Mouse (Mus musculus) thymus, adult 18-20 months (tissue): ENCODE results near the gene Marc1.
A peak's percentile ranks its signal among the peaks of the same experiment; 100 is the strongest.

Experiments used
- DNase-seq, 2 experiments: peaks; one replicate each; pipeline ENCODE4 v3.0.0; 2022; ENCODE audit warnings: mixed read lengths in 2 of 2

The Marc1 gene

DNA sequence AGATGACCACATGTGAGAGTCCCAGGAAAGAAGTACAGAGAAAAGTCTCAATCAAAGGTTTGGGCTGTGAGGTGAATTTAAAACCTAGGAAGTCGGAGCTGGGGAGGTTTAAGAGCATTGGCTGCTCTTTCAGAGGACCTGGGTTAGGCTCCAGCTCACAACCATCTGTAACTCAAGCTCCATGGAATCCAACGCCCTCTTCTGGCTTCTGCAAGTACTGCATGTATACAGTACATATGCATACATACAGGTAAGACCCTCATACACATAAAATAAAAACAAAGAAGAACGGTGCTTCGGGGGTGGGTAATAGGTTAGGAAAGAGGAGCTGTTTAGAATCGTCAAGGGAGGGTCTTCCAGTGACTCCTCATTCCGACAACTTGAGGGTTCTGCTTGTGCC is 6.7 kb upstream of the Marc1 start:
- DNase-seq = no peak

DNA sequence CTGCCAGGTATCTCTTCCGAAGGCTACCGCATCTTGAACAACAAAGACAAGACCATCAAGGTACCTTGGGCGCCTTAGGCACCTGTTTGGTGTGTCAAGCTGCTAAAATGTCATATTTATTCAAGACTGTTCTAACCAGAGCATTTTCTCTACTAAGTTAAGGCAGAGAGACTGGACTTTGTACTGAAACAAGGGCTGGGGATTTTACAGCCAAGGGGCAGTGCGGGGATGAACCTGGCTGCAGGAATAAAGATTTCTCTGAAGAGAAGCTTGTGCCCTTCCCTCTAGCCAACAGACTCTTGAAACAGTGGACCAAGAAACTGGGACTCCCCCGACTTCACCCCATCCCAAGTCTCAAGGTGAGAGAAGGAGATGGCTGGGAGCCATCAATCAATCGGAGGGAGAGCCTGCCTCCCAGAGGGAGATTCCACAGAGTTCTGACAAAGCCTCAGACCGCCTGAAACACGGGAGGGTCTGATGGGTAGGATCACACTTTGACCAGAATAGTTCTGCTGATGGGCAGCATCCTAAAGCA is 670 bp upstream of the Marc1 start:
- DNase-seq = no peak

DNA sequence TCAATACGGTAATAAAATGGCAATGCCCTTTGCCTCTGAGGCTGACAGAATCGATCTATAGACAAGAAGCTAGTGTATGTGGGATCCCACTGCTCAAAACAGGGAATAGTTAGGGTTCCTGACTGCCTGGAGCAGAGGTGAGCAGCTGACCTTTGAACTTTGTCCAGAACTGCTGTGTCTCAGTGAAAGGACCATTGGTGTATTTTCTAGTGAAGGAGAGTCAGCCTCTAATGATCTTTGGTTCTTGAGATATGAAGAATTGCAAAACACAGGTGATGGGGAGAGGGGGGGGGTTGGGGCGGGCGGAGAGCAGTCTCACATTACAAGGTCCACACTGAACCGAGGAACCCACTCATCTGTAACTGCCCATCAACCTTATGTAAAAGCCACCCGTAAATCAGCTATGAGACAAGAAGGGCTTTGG is 1.5 kb downstream of the Marc1 start:
- DNase-seq = no peak

DNA sequence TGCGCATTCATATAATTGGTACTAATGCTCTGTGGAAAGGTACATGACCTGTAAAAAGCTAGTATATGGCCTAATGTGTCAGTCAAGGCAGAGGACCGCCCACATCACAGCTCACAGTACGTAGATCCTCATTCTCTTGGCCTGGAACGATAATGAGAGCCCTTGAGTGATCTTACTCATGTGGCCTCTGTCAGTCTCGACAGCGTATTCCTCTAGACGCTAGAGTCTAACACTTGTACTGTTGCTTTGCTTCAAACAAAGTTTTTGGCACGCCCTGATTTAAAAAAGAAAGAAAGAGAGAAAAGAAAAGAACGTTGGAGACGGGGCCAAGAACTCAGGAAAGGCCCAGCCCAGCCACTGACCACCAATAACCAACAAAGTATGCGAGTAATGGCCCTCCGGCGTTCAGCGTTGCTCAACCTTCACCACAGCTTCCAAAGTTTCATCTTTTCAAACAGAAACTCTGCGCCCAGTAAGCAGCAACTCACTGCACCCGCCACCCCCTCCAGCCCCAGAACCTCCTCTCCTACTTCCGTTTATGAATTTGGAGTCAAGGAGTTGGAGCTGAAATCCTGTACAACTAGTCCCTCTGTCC is 2.6 kb downstream of the Marc1 start:
- DNase-seq = no peak

DNA sequence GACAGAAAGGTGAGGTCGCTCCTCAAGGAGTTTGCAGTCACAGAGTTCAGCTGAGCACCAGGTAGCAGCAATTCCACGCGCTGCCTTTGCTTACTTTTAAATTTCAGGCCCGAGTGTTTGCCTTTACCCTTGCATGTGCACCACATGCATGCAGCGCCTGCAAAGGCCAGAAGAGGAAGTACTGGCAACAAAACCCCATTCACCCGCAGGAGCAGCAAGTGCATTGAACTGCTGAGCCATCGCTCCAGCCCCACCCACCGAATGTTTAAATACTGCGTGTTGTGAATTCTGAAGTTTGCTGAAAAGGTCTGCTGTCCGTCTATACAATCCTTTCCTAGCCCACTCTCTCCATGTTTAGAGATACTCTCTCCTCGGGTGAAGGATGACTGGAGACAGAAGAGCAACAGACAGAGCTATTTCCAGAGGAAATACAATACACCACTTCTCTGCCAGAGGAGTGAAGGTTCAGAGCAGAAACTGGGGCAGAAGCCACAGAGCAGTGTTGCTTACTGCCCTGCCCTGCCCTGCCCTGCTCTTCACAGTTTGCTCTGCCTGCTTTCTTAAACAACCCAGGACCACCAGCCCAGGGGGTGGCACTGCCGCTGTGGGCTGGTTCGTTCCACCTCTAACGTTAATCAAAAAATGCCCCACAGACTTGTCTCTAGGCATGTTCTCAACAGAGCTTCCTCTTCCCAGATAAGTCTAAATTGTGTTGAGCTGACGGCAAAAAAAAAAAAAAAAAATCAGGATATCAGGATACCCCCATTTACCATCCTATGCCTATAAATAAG is 3.3 kb downstream of the Marc1 start:
- peak in 1 of 2 experiments; percentile 12 for DNase-seq

DNA sequence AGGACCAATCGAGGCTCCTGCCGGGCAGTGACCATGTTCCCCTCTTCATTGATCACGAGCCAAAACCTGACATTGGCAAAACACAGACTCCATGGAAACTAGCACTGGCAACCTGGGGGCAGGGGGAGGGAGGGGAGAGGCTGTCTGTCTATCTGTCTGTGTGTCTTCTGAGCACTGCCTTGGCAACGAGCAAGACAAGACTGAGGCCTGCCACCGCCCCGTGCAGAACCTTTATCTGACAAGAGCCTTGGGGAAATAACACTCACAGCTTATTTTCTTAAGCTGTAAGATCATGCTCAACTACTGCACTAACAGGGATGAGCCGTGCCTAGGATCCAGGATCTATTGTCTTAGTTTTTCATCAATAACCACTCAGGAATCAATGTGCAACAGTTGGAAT is 4.0 kb downstream of the Marc1 start:
- no peak for DNase-seq

DNA sequence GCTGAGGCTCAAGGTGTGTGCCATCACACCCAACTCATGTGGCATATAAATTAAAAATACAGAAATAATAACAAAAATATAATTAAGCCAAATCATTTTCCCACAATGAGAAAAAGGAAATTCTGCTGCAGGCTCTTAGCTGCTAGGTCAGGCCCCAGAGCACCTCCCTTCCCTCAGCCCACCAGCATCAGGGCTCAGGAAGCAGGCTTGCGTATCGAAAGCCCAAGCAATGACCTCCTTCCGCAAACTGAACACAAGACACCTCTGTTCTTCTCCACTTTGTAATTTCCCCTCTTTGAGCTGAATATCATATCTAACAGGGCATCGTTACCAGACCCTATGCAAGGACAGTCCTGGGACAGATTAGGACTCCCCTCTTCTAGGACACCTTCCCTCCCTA is 5.4 kb downstream of the Marc1 start:
- DNase-seq = no peak

DNA sequence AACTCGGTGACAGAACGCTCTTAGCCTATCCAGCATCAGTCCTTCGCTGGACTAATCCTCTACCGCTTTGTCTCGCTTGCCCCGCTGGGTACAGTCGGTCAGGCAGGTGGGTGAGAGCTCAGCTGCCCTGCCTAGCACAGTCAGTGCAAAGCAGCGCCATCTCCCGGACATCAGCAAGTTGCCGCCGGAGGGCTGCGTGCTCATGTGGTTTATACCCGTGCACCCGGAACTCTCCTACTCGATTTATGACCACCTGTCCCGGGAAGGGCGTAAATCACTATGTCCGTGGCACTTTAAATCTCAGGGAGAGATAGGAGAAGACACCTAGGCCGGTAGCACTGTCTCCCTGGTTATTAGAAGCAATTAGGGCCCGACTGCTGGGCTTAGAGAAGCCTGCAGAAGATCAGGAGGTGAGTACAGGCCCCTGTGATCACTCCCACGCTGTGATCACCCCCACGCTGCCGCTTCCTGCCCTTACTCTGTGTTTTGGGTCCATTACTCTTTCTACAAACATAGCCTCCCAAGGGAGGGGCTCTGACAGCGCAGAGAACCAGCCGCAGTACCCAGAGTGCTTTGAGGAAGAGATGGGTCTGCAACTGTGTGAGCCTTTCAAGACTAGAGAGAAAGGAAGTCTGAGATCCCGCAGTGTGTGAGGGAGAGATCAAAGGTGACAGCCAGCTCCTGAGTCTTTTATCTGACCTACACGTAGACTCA is 17.8 kb downstream of the Marc1 start:
- peak; percentile 67 to 73 for DNase-seq

DNA sequence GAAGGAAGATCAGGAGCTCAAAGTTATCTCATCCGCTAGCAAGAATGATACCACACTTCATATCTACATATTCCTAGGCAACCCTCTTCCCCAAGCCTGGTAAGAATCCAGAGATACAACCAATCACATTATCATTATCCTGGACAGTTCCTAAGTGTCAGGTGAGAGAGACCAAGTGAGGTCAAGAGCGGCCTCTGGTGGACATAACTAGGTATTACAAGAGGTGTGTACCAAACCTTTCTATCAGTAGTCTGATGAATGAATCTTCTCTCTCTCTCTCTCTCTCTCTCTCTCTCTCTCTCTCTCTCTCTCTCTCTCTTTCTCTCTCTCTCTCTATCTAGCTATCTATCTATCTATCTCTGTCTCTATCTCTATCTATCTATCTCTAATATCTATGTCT is 20.0 kb downstream of the Marc1 start:
- no peak for DNase-seq

DNA sequence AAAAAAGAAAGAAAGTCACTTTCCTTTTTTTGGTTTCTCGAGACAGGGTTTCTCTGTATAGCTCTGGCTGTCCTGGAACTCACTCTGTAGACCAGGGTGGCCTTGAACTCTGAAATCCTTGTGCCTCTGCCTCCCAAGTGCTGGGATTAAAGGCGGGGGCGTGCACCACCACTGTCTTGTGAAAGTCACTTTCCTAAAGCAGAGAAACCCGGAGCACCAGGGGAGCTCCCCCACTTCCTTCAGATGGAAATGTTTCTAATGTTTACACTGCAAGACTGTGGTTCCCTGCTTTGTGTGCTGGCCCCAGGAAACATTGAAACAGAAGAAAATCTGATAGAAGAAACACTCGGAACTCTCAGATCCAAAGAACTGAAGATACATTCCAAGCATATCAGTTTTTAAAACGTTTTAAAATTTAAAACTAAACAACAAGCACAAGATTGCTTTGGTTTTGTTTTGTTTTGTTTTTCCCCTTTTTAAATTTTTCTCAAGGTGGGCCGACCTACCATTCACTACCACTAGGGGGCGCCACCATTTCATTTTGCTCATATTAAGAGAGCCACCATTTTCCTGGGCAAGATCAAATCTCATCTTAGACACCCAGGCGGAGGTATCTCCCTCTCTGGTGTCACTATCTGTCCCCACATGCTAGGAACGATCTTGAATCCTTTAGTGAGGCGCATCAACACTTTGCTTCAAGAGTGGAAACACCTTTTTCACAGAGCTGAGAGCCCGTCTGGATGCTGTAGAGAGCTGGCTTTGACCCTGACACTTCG is 24.5 kb downstream of the Marc1 start:
- no peak for DNase-seq

DNA sequence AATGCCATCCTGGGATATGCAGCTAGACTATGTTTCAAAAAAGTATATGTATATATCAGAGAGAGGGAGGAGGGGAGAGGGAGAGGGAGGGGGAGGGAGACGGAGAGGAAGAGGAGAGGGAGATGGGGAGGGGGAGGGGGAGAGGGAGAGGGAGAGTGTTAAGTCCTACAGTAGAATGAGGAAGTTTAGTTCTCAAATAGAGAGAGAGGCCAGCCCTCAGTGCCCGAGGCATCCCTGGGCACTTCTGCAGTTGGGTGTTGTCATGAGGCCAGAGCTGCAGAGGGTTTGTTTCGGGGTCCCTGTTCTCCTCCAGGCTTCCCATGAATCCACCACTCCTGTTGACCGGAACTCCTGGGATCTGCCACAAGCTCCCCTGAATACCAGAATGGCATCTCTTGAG is 27.5 kb downstream of the Marc1 start:
- DNase-seq = no peak

DNA sequence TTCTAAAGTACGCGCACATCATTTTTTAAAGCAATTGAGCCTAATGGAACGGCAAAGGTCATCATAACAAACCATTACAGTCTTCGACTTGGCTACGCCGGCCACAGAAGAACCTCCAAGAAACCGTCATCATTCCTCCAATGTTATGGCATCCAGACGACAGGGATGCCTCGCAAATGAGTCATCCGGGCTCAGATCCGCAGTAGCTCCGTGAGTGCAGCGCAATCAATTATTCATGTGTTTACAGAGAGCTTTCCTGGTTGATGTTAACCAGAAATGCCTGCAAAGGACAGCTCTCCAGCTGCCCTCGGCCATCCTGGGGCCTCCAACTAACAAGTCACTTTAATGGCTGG is 29.0 kb downstream of the Marc1 start:
- no peak for DNase-seq

DNA sequence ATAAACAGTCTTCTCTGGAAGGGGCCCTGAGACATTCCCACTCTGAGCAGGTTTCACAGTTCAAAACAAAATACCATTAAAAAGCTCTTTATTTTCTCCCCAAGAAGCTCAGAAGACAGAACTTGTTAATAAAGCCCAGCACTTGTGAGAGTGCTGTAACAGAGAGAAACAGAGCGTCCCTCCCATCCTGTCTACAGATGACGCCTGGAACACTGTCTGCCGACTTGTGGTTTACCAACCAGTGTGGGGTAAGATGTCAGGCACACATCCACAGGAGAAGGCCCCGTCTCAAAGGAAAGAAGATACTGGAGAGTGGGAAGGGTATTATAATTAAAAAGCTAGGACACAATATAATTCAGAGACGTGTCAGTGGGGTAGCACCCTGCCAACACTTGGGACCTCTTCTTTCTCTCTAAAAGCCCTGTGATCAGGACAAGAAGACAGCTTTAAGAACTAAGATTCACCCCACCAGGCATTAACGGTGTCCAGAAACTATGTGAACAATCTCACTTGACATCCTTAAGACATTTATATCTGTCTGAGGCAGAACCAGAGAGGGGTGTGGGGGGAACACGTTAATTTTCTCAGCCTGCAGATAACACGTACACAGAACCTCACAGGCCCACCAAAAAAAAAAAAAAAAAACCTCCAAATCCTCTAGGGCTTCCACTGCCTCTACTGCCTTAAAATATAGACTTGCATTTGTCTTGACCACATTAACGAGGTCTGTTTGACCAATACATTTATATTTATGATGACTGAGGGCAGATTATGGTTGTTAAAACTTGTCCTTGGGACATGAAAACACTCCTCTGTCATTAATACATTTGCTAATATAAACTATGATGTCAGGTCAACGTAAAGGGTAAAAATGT is 29.6 kb downstream of the Marc1 start:
- no peak for DNase-seq

DNA sequence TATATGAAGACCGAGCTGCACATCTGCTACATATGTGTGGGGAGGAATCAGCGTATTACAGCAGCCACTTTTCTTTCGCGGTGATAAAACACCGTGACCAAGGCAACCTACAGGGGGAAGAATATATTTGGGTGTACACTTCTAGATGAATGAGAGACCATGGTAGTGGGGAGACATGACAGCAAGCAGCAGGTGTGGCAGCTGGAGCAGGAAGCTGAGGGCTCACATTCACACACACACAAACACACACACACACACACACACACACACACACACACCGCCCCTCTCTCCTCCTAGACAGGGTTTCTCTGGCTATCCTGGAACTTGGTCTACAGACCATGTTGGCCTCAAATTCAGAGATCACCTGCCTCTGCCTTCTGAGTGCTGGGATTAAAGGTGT is 33.0 kb downstream of the Marc1 start:
- no peak for DNase-seq

DNA sequence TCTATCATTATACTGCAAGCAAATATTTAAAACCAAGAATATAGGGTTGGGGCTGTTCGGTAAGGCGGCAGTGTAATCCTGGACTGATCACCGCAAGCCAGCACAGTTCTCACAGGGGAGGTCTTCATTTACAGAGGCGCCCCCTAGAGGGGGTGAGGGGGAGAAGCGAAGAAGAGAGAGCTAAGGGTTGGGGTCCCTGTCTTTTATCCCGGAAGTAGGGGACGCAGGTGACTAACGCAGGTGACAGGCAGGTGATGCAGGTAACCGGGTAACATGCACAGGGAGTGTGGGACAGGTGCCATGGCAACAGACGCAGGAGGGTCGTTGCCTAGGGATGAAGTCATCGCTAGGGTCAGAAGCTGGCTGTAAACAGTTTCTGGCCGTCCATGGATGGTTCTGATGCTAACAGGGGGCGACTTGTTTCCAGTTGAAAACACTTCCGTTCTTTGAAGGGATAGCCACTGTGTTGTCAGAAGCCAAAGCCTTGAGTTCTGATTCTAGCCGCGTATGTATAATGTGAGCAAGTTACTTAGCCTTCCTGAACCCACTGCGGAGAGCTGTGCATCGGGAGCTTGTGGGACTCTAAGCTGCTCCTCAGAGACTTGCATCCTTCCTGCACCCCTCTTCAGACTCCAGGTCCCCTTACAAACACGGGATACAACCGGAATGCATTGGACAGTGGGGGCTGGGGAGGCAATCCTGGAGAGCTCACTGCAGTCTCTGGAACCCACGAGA is 33.9 kb downstream of the Marc1 start:
- no peak for DNase-seq

DNA sequence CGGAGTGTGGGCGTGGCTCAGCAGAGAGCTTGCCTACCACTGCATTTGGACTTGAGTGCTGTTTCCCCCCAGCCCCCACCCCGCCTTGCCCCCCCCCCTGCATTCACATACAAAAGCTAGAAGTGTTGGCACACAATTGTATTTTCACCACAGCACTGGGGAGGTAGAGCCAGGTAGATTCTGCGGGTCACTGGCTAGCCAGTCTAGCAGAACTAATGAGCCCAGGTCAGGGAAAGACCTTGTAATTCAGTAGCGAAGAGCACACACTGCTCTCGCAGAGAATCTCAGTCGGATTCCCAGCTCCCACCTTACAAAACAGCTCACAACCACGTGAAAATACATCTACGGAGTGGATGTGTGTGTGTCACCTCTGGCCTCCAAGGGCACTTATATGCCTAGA is 35.8 kb downstream of the Marc1 start:
- DNase-seq = no peak

DNA sequence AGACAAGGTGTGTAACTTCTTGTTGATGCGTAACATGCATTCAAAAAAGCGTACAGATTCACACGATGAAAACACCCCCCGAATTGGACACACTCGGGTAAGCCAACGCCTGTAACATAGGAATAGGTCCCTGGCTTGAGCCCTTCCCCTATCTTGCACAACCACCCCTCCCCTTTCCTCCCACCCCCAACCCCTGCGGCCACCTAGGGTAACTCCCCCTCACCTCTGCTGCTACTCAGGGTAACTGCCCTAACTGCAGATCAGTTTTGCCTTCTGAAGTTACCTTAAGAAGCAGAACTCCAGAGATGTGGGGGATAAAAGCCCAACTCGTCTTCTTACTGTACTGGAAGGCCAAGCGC is 39.2 kb downstream of the Marc1 start:
- no peak for DNase-seq

DNA sequence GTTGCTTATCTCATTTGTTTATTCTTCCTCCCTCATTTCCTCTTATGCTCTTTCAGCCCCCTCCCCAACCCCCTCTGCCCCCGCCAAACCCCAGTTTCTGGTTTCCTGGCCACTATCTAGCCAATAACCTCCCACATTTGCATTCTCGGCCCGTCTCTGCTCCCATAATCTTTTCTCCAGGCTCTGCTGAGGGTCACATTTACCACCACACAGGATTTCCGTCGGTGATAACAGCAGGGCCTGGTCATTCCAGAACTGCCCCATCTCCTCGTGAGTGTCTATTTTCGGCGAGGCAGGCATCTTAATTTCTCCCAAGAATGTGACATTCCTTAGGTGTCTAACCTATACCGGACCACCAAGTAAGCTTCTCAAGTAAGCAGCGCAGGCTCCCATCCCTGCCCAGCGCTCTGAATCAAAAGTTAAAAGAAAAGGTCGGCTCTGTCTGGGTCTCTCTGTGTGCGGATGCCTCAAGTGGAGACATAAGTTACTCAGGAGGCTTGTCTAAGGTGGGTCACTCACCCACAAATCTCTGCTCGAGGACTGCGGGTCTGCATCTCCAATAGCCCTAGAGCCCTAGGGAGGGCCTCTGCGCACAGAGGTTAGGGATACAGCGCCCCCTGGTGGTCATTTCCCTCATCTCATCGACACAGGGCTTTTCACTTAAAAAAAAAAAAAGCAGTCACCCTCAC is 39.8 kb downstream of the Marc1 start:
- peak in 1 of 2 experiments; percentile 15 for DNase-seq

DNA sequence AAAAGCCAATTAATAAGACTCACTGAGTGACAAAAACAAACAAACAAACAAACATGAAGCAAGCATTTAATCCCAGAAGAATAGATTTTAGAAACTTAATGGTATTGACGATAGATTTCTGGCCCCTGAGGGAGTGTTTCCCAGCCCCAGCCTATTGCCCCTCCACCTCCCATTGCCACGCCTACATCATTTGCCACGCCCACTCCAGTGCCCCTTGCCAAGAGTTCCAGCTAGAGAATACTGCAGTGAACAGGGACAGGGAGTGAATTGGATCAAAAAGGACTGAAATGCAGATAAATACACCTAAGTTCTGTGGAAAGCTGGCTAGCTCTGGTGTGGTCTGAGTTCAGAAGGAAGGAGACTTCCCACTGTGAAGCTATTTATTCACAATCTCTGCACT is 47.2 kb downstream of the Marc1 start:
- no peak for DNase-seq

DNA sequence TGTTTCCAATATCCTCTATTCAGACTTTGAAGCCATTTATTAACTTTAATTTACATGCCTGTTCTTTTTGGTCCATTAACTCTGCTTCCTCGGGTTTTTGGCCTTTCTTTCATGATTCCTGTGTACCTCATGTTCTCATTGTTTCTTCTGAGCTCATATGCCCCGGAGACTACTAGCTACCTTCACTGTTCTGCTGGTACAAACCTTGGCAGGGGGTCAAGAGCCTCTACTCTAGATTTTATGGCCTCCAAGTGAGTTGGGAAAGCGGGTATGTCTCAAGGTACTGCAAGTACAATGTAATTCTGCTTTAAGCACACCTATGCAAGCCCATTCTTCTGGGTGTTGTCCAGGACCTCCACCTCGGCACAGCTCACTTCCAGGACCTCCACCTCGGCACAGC is 48.2 kb downstream of the Marc1 start:
- no peak for DNase-seq

DNA sequence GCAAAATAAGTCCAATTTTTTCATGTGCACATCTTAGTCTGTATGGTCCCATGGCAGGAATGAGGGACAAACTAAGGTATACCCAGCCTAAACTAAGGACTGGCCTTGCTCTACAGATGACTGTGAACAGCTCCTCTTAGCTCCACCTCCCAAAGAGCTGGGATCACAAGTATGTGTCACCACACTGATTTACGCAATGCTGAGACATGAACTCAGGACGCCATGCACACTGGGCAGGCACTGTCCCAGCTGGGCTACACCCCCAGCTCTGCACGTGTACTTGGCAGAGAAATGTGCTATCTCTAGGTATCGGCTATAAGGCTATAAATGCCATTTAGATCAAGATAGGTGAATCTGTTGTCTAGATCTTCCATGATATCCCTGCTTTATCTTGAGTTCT is 49.1 kb downstream of the Marc1 start:
- DNase-seq = no peak
